Mouse (Mus musculus) gonadal fat pad, adult 2 months (tissue): Measurements from ENCODE around the gene Gm49416. TPM values are rescaled to one million over a fixed set of nuclear protein-coding genes. Genes with fewer than 3 reads are reported as not detected.
"Not testable (repeated sequence)": the region's sequence is repeated elsewhere in the genome, so short reads cannot be mapped to it uniquely, and the experiment has no call there.

Experiments used
- DNase-seq: peaks from one replicate; pipeline ENCODE4 v3.0.0-alpha.2; 2012; ENCODE audit warnings: low read depth
- polyA plus RNA-seq: library from polyadenylated mRNA; depleted of rRNA; stranded (reverse); fragments of >200 nt; gene quantifications from 2 replicates; pipeline ENCODE4 v1.2.3, GENCODE M21; 2012; rRNA removed

Gm49416 gene
- polyA plus RNA-seq, result not detected in 2 replicates

DNA sequence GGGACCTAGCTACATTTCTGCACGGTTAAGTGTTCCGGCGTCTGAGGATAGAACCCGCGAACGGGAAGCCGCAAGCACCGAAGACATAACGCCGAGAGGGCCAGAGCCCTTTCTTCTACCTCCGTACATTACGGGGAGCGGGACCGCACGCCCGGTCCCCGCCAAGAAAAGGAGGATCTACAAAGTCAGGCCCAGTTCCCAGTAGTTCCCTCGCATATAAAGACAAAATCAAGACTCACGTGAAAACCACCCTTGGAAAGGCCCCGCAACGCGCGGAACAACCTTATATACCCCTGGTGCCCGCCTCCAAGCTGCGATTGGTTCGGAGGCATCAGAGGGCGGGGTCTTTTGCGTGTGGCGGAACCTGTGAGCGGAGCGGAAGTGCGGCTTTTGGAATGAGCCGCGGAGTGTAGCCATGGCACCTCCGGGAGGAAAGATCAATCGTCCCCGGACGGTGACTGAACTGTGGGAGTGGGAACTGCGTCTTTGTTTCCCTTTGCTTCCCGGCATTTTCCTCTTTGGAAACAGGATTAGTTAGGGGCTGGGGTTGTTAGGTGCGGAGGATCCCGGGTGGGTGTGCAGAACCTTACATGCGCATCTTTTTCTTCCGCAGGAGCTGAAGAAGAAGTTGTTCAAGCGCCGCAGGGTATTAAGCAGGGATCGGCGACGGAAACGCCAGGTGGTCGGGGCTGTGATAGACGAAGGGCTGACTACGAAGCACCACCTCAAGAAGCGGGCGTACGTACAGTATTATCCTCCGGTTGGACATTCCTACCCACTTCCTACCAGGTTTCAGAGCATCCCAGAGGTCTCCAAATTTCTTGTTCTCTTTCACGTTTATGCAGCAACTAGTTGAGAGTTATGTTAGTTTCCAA is at the start of gene Gm49416, which contains the start of gene 1810009A15Rik:
Gene Gm49416 (plus strand): TSS at position 416 of the 875 bp plus-strand sequence.
Gene 1810009A15Rik (plus strand): TSS at position 343 of the 875 bp plus-strand sequence.
- DNase-seq, result no peak

- no peak for DNase-seq
These were observed 49.4 kb upstream of the Gm49416 start, which contains the start of gene Gng3 for GRCm38 (mm10) chr19:8839103-8839907. Gng3 (minus strand) TSS chr19:8839194.

DNA sequence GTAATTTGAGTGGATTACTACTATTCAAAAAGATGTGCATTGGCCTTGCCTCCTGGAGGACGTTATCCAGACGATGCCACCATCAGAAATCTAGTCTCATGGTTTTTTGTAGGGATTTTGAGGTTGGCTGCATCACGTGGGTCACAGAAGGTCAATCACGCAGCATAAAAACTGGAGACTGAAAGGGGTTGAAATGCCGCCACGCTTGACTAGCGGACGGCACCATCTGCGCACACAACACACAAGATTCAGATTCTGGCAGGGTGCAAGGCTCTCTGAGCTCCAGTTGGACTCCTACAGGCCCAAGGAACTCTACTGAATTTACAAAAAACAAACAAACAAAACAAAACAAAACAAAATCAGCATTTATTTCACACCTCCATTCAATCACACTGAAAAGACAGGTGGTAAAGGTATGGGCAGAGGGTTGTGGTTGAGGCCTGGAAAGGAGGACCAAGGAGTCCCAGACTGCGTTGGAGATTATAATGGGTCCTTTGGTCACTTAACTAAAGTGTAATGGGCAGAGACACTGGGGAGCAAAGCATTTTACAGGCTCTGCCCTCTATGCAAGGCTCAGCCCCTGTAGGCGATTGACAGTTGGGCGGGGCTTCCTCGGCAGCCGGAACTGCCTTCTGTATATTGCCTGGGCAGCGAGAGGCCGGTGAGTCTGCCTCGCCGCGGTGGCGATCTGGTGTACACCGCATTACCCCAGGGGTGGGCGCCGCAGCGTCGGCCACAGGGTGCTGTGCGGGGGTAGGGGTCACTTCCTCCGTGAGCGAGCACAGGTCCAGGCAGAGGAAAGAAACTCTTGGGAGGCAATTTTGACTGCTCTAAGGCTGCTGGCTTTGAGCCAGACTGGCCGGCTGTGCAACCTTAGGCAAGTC is 48.6 kb upstream of the Gm49416 start:
- DNase-seq, result no peak

DNA sequence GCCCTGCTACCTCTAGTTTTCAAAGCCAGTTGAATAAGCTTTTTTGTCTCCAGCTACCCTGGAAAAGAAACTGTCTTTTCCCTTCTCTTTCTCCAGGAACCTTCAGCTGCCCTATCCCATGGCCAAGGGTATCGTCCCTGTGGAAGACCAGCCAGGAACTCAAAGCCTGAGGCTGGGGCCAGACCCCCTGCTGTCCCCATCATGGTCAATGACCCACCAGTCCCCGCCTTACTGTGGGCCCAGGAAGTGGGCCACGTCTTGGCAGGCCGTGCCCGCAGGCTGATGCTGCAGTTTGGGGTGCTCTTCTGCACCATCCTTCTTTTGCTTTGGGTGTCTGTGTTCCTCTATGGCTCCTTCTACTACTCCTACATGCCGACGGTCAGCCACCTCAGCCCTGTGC is 47.7 kb upstream of the Gm49416 start:
- DNase-seq, result no peak

- DNase-seq, result no peak
These were observed 45.8 kb upstream of the Gm49416 start for GRCm38 (mm10) chr19:8842961-8843360.

GRCm38 (mm10) chr19:8844371-8845129 is 44.2 kb upstream of the Gm49416 start:
- DNase-seq, result peak; percentile 95

DNA sequence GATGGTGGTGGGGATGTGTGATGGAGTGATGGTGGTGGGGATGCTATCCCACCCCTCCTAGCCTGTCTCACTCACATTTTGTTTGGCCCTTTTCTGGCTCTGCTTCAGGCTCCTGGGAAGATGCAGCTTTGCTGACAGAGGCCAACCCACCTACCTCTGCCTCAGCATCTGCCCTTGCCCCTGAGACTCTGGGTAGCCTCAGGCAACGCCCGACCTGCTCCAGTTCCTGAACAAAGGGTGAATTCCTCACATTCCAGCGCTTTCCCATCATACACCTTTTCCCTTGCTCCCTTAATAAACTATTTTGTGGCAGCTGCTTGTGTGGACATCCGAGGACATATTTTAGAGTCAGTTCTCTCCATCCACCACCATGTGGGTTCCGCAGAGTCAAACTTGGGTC is 40.4 kb upstream of the Gm49416 start:
- no peak for DNase-seq

DNA sequence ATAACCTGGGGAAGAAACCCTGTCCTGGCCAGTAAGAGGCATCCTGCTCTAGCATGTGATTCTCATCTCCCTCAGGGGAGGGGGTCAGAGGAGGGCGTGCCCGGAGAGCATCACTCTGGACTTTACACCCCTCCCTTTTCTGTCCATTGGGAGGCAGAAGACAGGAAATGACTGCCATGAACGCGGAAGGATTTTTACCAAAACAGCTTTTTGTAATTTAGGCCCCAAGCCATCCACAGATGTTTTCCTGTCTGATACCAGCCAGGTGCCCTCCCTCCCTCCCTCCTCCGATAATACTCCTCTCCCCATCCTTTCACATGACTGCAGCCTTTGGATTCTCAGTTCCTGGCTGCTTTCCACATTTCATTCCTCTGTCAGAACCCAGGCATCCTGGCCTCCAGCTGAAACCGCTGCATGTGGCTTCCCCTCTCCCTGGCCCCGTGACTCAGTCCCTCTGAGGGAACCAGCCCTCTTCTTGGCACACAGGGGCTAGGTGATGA is 38.3 kb upstream of the Gm49416 start, which contains the start of gene Lrrn4cl:
Gene Lrrn4cl (plus strand): TSS at position 367 of the 500 bp plus-strand sequence.
- no peak for DNase-seq

DNA sequence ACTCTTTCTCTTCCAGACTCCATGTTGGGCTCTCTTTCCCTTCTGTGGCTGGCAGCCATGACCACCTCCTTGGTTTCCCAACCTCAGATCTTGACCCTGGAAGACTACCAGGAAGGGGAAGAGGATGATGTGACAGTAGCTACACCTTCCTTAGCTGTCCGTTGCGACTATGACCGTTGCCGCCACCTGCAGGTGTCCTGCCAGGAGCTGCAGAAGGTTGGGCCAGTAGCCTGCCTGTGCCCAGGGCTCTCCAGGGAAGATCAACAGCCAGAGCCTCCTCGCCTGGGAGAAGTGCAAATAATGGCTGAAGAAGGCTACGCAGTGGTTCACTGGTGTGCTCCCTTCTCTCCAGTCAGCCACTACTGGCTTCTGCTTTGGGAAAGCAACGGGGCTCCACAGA is 37.1 kb upstream of the Gm49416 start:
- no peak for DNase-seq

- DNase-seq, result no peak
These were observed 36.3 kb upstream of the Gm49416 start for GRCm38 (mm10) chr19:8852236-8852928.

- no peak for DNase-seq
These were observed 35.6 kb upstream of the Gm49416 start for GRCm38 (mm10) chr19:8853117-8853516.

GRCm38 (mm10) chr19:8857689-8858088 is 31.0 kb upstream of the Gm49416 start:
- no peak for DNase-seq

DNA sequence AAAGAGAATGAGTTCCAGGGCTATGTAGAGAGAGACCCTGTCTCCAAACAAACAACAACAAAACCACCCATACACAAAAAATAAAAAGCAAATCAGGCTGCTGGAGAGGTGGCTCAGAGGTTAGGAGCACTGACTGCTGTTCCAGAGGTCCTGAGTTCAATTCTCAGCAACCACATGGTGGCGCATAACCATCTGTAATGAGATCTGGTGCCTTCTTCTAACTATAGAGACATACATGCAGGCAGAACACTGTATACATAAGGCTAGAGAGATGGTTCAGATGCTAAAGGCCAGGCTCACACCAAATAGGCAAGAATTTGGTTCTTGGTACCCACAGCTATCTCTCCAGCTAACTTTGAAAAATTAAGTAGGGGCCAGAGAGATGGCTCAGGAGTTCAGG is 29.7 kb upstream of the Gm49416 start:
- DNase-seq, result no peak

- no peak for DNase-seq
These were observed 24.5 kb upstream of the Gm49416 start for GRCm38 (mm10) chr19:8864265-8864664.

DNA sequence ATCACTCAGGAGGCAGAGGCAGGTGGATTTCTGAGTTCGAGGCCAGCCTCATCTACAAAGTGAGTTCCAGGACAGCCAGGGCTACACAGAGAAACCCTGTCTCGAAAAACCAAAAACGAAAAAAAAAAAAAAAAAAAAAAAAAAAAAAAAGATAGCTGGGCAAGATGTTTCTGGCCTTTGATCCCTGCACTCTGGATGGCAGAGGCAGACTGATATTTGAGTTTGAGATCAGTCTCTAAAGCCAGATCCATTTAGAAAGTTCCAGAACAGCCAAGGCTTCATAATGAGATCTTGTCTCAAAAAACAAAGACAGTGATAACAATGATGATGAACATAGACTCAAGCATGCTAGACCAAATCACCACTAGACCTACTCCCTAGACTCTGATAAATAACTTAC is 18.3 kb upstream of the Gm49416 start:
- not testable (repeated sequence) for DNase-seq

DNA sequence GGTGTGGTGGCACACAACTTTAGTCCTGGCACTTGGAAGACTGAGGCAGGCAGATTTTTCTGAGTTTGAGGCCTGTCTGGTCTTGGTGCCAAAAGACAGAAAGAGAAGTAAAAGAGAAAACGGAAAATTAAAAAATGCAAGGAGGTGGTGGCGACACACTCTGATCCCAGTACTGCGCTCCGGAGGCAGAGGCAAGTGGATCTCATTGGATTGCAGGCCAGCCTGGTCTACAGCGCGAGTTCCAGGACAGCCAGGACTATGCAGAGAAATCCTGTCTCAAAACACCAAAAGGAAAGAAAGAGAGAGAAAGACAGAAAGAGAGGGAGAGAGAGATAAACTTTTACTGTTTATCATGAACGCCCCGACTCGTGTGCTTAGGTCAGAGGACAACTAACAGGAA is 17.9 kb upstream of the Gm49416 start:
- DNase-seq, result no peak

DNA sequence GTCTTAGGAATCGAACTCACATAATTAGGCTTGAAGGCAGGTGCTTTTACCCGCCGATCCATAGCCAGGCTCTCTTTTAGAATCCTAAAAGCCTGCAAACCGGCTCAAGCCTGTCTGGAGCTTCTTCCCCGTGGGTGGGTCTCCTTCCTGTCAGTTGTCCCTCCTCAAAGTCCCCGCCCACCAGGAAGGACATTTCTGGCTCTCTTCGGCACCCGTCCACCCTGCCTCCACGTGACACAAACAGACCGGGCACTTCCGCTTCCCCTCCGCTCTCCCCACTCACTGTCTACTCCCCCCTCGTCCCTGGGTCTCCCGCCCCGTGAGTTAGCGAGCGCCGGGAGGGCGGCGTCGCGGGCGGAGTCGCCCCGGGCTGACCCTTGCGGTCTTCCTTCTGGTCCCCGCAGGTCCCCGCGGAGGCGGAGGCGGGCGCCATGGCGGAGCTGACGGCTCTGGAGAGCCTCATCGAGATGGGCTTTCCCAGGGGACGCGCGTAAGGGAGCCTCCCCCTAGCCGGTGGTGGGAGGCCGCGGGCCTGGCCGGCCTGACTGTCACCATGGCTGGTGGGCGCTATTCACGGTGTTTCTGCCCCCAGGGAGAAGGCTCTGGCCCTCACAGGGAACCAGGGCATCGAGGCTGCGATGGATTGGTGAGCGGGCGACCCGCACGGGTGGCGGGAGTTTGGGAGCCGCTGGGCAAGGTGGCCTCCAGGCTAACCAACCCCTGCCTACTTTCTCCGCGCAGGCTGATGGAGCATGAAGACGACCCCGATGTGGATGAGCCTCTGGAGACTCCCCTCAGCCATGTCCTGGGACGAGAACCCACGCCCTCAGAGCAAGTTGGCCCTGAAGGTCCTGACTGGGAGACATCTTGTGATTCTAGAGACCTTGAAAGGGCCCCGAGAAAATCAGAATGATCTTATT is 17.2 kb upstream of the Gm49416 start, which contains the start of gene Ubxn1:
Gene Ubxn1 (plus strand): TSS at position 230 of the 920 bp plus-strand sequence.
- DNase-seq, result peak; percentile 93

DNA sequence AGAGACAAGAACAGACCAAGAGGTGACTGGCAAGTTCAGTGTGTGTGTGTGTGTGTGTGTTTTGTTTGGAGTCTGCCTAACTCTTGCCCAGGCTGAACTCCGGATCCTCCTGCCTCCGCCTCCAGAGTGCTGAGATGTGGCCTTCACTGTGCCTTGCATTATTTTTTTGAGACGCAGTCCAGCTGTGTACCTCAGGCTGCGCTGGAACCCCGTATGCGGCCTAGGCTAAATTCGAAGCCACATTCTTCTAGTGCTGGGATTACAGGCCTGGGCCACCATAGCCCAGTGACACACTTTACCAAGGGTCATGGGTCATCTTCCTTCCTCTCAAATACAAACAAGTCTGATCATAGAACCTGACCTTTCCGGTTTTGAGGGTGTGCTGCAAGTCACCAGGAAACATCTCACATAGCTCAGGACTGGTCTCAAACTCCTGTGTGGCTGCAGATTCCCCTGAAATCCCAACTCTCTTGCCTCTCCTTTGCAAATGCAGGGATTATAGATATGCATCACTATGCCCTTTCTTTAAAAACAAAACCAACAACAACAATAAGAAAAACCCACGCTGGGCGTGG is 16.4 kb upstream of the Gm49416 start:
- DNase-seq, result no peak
